Mouse (Mus musculus) left cerebral cortex, postnatal 4 days (tissue): ENCODE data around the gene Ctso. TPM values are rescaled to one million over a fixed set of nuclear protein-coding genes. Genes with fewer than 3 reads are reported as not detected.

Experiments
- DNase-seq: peaks from one replicate; pipeline ENCODE4 v3.0.0-alpha.2; 2022
- intact Hi-C: fragments of 180-260 bp; cut with DNase I; formaldehyde crosslinking; loops from one replicate; pipeline ENCODE4 v1.15.1; 2025
- total RNA-seq, 2 experiments: library from RNA; stranded (reverse); gene quantifications; 2 replicates each; pipeline ENCODE4 v1.2.3; 2021

The Ctso gene
- 1 to 10 TPM; 6.4 to 7.6 TPM for total RNA-seq

DNA sequence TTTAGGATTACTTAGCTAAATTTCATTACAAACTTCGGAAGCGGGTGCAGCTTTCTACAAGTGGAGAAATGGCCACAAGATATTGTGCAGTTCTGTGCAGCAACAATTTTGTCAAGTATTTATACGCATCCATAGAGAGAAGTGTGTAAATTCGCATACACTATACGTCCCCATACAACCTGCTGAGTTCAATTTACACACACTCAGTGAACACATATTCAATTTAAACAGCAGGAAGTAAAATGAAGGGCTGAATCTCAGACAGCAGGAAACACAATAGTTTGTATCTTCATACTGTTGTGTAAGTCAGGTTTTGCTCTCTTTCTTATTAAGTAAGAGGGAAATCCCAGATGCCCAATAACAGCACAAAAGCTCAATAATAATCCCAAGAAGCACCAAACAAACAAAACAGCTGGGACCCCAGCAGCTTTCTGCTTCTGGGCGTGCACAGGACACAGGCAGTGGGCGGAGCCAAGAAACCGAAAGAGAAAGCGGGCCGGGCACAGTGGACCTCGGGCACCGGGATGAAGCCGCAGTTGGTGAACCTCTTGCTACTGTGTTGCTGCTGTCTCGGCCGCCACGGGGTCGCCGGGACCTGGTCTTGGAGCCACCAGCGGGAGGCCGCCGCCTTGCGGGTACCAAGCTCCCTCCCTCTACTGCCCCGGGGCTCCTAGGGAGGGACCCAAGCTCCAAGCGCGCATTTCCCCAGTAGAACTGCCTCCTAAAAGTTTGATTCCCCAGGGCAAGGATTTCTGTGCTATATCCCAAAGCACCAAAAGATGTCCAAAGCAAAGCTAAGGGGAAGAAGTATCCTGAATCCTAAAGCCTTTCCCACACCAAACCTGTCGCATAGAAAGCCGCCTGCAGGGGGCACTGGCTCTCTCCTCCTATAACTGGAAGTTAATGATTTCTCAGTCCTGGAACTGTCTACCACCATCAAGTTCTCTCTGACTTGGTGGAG, at the start of gene Ctso:
Gene Ctso, plus strand, starts transcription at position 461 of the 961 bp plus-strand sequence.
- intact Hi-C loops: loop anchor here (10.0 kb wide), 1 partner anchor 102 kb away; no protein-coding TSS in a partner anchor
- peak; percentile 89 for DNase-seq

- no peak for DNase-seq
- intact Hi-C loops: no loop called here
Observed at GRCm38 (mm10) chr3:81883916-81884315, 48.5 kb upstream of the Ctso start.

DNA sequence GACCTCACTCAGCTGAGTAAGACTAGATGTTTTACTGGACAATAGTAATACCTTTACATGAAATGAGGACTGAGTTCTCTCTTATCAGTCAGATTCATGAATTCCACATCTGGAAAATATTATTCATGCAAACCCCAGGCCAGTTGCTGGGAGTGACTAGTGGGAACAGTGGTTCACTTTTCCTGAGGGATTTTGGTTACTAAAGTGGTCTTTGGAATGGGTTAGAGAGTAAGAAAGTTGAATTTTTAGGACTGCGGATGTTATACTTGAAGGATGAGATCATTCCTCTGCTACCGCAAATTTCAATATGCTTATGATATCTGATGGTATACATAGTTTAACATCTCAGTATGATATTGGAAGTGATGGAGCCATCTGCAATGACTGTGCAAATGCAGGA, 46.8 kb upstream of the Ctso start:
- DNase-seq: no peak
- intact Hi-C loops: no loop called here

GRCm38 (mm10) chr3:81889137-81889536, 43.3 kb upstream of the Ctso start:
- intact Hi-C loops: no loop called here
- DNase-seq: no peak

- intact Hi-C loops: loop anchor here (10.0 kb wide), 1 partner anchor 106 kb away; no protein-coding TSS in a partner anchor
- no peak for DNase-seq
Observed at GRCm38 (mm10) chr3:81910286-81911036, 21.9 kb upstream of the Ctso start.

GRCm38 (mm10) chr3:81916030-81916686, 16.2 kb upstream of the Ctso start:
- peak; percentile 66 for DNase-seq
- intact Hi-C loops: loop anchor here (10.0 kb wide), 1 partner anchor 111 kb away; no protein-coding TSS in a partner anchor

DNA sequence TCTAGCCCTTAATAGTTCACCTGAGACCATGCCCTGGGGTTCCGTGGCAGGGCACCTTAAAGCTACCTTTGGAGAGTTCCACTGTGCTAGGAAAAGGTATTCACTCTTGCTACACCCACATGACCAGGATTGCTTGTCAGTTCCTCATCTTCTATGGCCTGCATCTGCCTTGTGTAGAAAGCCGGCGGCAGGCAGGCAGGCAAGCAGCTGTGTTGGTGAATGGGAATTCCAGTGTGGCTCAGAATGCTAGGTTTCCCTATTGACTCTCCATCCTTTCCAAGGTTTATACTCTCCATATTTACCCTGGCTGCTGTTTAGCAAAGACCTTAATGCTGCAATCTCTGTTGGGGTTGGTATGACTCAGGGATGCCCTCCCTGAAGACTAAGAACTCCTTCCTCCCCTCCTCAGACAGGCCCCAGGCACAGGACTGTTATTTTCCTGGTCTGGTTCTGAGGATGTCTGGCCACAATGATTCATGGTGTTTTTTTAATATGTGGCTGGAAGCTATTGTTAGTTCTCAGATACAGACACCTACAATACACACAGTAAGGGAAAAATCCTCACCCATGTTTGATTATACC, 15.0 kb upstream of the Ctso start:
- intact Hi-C loops: loop anchor here (10.0 kb wide), 1 partner anchor 113 kb away; no protein-coding TSS in a partner anchor
- no peak for DNase-seq

DNA sequence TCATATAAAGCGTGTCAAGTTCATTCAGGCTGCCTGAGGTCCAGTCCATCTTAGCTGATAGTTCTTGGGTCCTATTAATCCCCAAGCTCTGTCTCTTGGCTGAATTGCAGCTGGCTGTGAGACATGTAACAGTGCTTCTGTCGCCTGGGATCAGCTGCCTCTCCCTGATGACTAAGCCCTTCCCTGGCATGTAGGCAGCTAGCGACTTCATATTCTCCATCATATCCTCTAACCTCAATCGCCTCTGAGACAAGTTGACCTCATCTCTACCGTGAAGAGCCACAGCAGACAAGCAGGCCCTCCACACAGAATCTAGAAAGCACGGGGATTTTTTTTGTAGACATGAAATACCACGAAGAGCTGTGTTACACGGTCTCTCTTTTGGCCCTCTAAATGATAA, 14.2 kb upstream of the Ctso start:
- intact Hi-C loops: loop anchor here (10.0 kb wide), 1 partner anchor 113 kb away; no protein-coding TSS in a partner anchor
- DNase-seq: no peak

- intact Hi-C loops: loop anchor here (5.0 to 10.0 kb wide), 5 partner anchors 115 to 1852 kb away; partner anchors contain the start of genes Gria2 and Pdgfc
- DNase-seq: no peak
Observed at GRCm38 (mm10) chr3:81919681-81920080, 12.7 kb upstream of the Ctso start.

GRCm38 (mm10) chr3:81922910-81923309, 9.5 kb upstream of the Ctso start:
- intact Hi-C loops: loop anchor here (5.0 to 10.0 kb wide), 4 partner anchors 141 to 1856 kb away; partner anchors contain the start of genes Gria2 and Pdgfc
- no peak for DNase-seq

DNA sequence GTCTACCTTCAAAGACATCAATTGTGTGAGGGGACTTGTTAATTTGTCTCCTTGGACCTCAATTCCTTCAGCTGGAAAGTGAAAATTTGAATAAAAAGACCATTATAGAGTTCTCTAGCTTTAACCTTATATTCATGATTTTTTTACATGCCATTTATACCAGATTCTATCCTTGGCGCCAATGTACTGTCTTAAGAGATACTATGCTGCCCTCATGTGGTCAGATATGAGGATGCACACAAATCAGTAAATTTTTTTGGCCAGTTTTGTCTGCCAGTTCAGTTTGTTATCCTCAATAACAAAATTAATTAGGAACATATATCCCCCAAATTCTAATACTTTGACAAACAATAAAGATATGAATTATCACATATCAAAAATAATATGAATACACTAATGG, 7.5 kb upstream of the Ctso start:
- peak; percentile 30 for DNase-seq
- intact Hi-C loops: loop anchor here (5.0 to 10.0 kb wide), 4 partner anchors 143 to 1858 kb away; partner anchors contain the start of genes Gria2 and Pdgfc

DNA sequence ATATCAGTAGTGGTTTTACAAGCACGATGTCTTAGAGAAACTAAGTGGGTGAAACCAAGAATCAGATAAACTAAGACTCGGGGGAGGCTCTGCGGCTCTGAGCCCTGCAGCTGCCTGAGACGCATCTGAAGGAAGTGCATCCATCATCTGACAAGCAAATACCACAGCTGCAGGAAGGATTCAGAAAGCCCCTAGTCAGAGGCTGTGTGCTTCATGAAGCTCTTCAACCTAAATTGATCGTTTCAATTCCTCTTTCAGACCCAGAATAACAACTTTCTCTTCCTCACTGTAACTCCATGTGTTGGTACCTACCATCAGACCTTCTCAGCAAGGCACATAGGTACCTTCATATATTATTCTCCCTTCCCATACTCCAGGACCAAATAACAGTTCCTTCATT, 6.5 kb upstream of the Ctso start:
- no peak for DNase-seq
- intact Hi-C loops: loop anchor here (10.0 kb wide), 2 partner anchors 891 to 1121 kb away; partner anchors contain the start of genes Gria2 and Pdgfc

GRCm38 (mm10) chr3:81926764-81927325, 5.6 kb upstream of the Ctso start:
- intact Hi-C loops: loop anchor here (10.0 kb wide), 2 partner anchors 892 to 1122 kb away; partner anchors contain the start of genes Gria2 and Pdgfc
- no peak for DNase-seq

DNA sequence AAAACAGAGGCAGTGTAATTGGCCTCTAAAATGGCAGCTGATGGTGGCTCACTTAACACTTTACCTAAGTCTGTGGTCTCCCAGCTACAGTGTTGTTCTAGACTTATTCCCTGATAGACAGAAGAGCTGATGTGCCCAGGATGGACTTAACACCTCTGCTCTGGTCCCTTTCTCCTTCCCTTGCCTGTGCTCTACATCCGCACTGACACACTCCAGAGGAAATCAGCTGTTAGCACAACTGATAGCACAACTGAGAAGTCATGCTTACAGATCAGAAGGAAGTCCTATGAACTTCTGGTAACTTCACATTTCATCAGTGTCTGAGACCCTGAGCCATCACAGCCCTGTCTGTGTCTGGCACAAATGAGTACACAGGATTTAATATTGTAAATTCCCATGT, 3.3 kb upstream of the Ctso start:
- no peak for DNase-seq
- intact Hi-C loops: loop anchor here (10.0 kb wide), 2 partner anchors 894 to 1124 kb away; partner anchors contain the start of genes Gria2 and Pdgfc

GRCm38 (mm10) chr3:81931695-81932094, 706 bp upstream of the Ctso start:
- no peak for DNase-seq
- intact Hi-C loops: loop anchor here (10.0 kb wide), 1 partner anchor 103 kb away; no protein-coding TSS in a partner anchor

- intact Hi-C loops: loop anchor here (10.0 kb wide), 1 partner anchor 101 kb away; no protein-coding TSS in a partner anchor
Observed at GRCm38 (mm10) chr3:81933348-81933747, 947 bp downstream of the Ctso start.

GRCm38 (mm10) chr3:81938924-81939323, 6.5 kb downstream of the Ctso start:
- intact Hi-C loops: loop anchor here (5.0 to 10.0 kb wide), 2 partner anchors 96 to 403 kb away; no protein-coding TSS in a partner anchor
- no peak for DNase-seq

More at GRCm38 (mm10) chr3:81933348-81933747, 947 bp downstream of the Ctso start:
- DNase-seq: no peak

GRCm38 (mm10) chr3:81942341-81942740, 9.9 kb downstream of the Ctso start:
- intact Hi-C loops: no loop called here
- DNase-seq: no peak

GRCm38 (mm10) chr3:81943097-81943496, 10.7 kb downstream of the Ctso start:
- DNase-seq: no peak
- intact Hi-C loops: no loop called here
